Mouse (Mus musculus): Measurements from ENCODE around the gene Ppip5k2. TPM values are rescaled to one million over a fixed set of nuclear protein-coding genes. Genes with fewer than 3 reads are reported as not detected.

Ppip5k2 gene
- total RNA-seq (2023): 45.2 TPM

GRCm38 (mm10) chr1:97769904-97770753 lies at the start of gene Ppip5k2, which contains the start of gene Gin1:
Ppip5k2 (minus strand) TSS chr1:97770411.
Gin1 (plus strand) TSS chr1:97770172.

GRCm38 (mm10) chr1:97661406-97662241 lies 108.6 kb downstream of the Ppip5k2 start, which contains the start of gene D1Ertd622e:
D1Ertd622e (minus strand) TSS chr1:97662074.

Other genes with a start within 250 kb of the Ppip5k2 start
- 38.2 TPM for gene D1Ertd622e, start 108.3 kb downstream of the Ppip5k2 start, total RNA-seq (2023)
- gene Gin1, start 239 bp downstream of the Ppip5k2 start, total RNA-seq (2023): 7.1 TPM